Mouse (Mus musculus) small intestine, adult 10 weeks (tissue): Measurements from ENCODE around the gene Ado. TPM values are rescaled to one million over a fixed set of nuclear protein-coding genes. Genes with fewer than 3 reads are reported as not detected.

Experiments
- polyA plus RNA-seq: library from polyadenylated mRNA; stranded (reverse); fragments of 350-450 nt; fragmentation: Illumina TruSeq; extraction: RNeasy Lipid Tissue Mini Kit (QIAGEN cat#74804); gene quantifications from one replicate; pipeline ENCODE4 v1.2.3, GENCODE M21; 2014; ENCODE audit warnings: low replicate concordance

Gene Ado
- polyA plus RNA-seq = 16.3 TPM

DNA sequence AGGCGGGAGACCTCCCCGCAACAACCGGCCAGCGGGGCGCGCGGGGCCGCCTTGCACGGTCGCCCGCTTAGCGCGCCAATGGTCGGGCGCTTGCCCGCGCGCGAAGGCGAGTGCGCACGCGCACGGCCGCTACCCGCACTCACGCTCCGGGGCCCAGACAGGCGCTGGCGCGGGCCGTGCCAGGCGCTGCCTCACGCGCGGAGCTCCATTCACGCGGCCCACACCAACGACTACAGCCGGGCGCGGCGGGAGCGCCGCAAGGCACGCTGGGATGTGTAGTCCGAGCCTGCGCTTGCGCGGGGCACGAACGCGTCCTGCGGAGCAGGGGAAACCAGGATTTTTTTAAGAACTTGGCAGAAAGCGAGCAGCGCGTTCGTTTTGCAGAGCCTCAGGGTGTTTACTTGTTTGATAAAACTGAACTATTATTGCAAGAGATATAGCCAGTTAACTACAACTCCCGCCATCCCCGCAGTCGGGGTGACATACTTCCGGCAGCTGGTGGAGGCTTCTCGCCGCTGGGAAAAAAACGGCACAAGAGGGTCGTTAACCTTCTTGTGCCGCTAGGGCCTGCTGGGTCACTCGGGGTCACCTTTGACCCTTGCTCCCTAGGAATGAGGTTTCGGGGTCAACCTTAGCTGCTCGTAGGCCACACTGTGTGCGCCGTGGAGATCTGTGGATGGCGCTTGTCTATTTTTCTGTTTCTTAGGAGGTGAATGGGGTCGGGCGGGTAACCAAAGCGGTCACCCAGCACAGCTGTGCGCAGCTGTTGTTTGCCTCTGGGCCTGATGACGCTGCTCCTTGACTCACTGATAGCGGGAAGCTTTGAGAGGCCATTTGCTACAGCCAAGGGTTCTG, at the start of gene Ado:
Gene Ado (minus strand): TSS at position 79 of the 855 bp plus-strand sequence.

GRCm38 (mm10) chr10:67535256-67535655, 13.5 kb downstream of the Ado start, which contains the start of gene Egr2:
Gene Egr2, plus strand, starts transcription at chr10:67535475.

Other genes with a start within 250 kb of the Ado start
- 0.48 TPM for gene Egr2, start 13.5 kb downstream of the Ado start, polyA plus RNA-seq